Mouse (Mus musculus): ENCODE measurements around the gene Rtn4r. TPM values are rescaled to one million over a fixed set of nuclear protein-coding genes. Genes with fewer than 3 reads are reported as not detected.

The Rtn4r gene
- total and polyA plus RNA-seq, 2 experiments from 2014 or later: 23.1 to 55.7 TPM

- ATAC-seq (no peak), DNase-seq (ENCODE audit: low spot score) (no peak)
- Histone ChIP-seq H3K9me3 (ENCODE audit: low read length) (no peaks in the 10 kb centered on the region), H3K27ac (no peak overlapping the region), H3K4me2 (ENCODE audit: low read depth, low read length) (no peak overlapping the region), H3K4me3 (ENCODE audit: low read length) (no peak overlapping the region), H3K4me1 (ENCODE audit: insufficient read depth, low read length) (0 out of 2 replicates have a peak, but pooled peaks cover 4% of the 10 kb centered on the region), H3K36me3 (ENCODE audit: insufficient read depth, low read length) (no peaks in the 10 kb centered on the region), H3K27me3 (ENCODE audit: insufficient read depth, low read length) (no peaks in the 10 kb centered on the region), H3K9ac (replicated peaks; ENCODE audit: low read length) (no peak overlapping the region)
- TF ChIP-seq CTCF (IDR thresholded peaks at IDR 0.05; ENCODE audit: low read depth): no peak
- 51% methylated on average over 11 of the region's 11 CpGs for WGBS
Measured at GRCm38 (mm10) chr16:18173788-18174187, 46.3 kb downstream of the Rtn4r start.

DNA sequence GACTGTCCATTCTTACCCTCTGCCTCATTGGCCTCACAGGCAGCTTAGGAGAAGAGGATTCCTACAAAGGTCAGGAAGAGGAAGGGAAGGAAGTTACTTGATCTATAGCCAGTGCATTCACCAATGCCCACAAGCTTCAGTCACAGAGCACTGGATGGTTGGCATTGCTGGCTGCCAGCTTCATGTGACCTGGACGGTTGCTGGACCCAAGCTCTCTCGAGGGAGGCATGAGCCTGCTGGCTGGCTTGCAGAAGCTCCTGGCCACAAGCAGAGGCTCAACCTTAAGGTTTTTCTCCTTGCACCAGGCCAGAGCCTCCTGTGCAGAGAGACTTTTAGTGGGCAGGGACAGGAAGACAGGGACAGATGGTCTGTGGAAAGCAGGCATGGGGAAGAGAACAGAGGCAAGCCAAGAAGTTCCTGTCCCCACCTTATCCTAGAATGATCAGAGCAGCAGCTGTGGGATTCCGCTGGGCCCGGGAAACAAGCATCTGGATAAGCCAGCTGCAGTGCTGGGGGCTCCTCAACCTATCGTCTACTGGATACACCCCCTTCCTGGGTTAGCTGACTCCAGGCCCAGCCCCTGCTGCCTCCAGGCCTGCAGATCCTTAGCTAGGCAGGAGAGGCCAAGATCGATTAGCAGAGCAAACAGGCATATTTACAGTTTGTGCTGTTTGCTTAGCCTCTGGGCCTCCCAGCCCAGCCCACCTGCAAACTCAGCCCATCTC is 48.5 kb downstream of the Rtn4r start:
- H3K4me3 ChIP-seq (ENCODE audit: low read length): no peak overlapping the region
- no peaks in the 10 kb centered on the region for H3K36me3 ChIP-seq (ENCODE audit: insufficient read depth, low read length)
- 0 out of 2 replicates have a peak, but pooled peaks cover 4% of the 10 kb centered on the region for H3K4me1 ChIP-seq (ENCODE audit: insufficient read depth, low read length)
- ATAC-seq (no peak), DNase-seq (ENCODE audit: low spot score) (no peak)
- H3K9ac ChIP-seq (replicated peaks; ENCODE audit: low read length): no peak overlapping the region
- no peak for TF ChIP-seq CTCF (IDR thresholded peaks at IDR 0.05; ENCODE audit: low read depth)
- no peaks in the 10 kb centered on the region for H3K9me3 ChIP-seq (ENCODE audit: low read length)
- H3K4me2 ChIP-seq (ENCODE audit: low read depth, low read length): no peak overlapping the region
- WGBS: 60% methylated on average over 6 of the region's 6 CpGs
- H3K27ac ChIP-seq: no peak overlapping the region
- H3K27me3 ChIP-seq (ENCODE audit: insufficient read depth, low read length): no peaks in the 10 kb centered on the region

GRCm38 (mm10) chr16:18176758-18177157 is 49.3 kb downstream of the Rtn4r start:
- TF ChIP-seq CTCF (IDR thresholded peaks at IDR 0.05; ENCODE audit: low read depth): 0 out of 2 replicates have a peak, but pooled peaks have one; percentile 16
- DNase-seq (ENCODE audit: low spot score) (no peak), ATAC-seq (no peak)
- Histone ChIP-seq H3K4me3 (ENCODE audit: low read length) (no peak overlapping the region), H3K36me3 (ENCODE audit: insufficient read depth, low read length) (no peaks in the 10 kb centered on the region), H3K9me3 (ENCODE audit: low read length) (no peaks in the 10 kb centered on the region), H3K27me3 (ENCODE audit: insufficient read depth, low read length) (no peaks in the 10 kb centered on the region), H3K4me1 (ENCODE audit: insufficient read depth, low read length) (0 out of 2 replicates have a peak, but pooled peaks cover 4% of the 10 kb centered on the region), H3K9ac (replicated peaks; ENCODE audit: low read length) (no peak overlapping the region), H3K27ac (no peak overlapping the region), H3K4me2 (ENCODE audit: low read depth, low read length) (no peak overlapping the region)
- 74% methylated on average over 4 of the region's 4 CpGs for WGBS

GRCm38 (mm10) chr16:18179591-18179990 is 52.1 kb downstream of the Rtn4r start:
- WGBS: 31% methylated on average over 2 of the region's 2 CpGs
- no peak overlapping the region for H3K4me2 ChIP-seq (ENCODE audit: low read depth, low read length)
- no peak overlapping the region for H3K4me3 ChIP-seq (ENCODE audit: low read length)
- H3K36me3 ChIP-seq (ENCODE audit: insufficient read depth, low read length): no peaks in the 10 kb centered on the region
- DNase-seq (ENCODE audit: low spot score) (no peak), ATAC-seq (no peak)
- H3K4me1 ChIP-seq (ENCODE audit: insufficient read depth, low read length): no peaks in the 10 kb centered on the region
- no peaks in the 10 kb centered on the region for H3K27me3 ChIP-seq (ENCODE audit: insufficient read depth, low read length)
- H3K9ac ChIP-seq (replicated peaks; ENCODE audit: low read length): no peak overlapping the region
- no peaks in the 10 kb centered on the region for H3K9me3 ChIP-seq (ENCODE audit: low read length)
- no peak overlapping the region for H3K27ac ChIP-seq
- TF ChIP-seq CTCF (IDR thresholded peaks at IDR 0.05; ENCODE audit: low read depth): no peak

DNA sequence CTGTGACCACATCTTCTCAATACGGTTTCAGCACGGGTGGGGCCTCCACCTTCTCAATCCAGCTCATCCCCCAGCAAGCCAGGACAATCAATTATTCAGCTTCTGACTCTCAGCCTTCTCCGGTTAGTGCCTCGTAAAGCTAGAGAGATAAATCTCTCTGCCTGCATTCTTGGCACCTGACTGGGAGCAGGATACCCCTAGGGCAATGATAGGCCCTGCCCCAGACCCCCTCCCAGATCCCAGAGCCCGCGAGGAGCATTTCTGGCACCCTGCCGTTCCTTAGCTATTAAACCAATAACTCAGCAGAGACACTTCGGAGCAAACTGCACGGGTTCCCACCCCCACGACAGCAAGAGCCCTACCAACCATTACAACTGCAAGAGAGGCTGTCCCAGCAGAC is 54.0 kb downstream of the Rtn4r start:
- Histone ChIP-seq H3K27ac (no peak overlapping the region), H3K4me2 (ENCODE audit: low read depth, low read length) (no peak overlapping the region), H3K36me3 (ENCODE audit: insufficient read depth, low read length) (no peaks in the 10 kb centered on the region), H3K27me3 (ENCODE audit: insufficient read depth, low read length) (no peaks in the 10 kb centered on the region), H3K4me1 (ENCODE audit: insufficient read depth, low read length) (no peaks in the 10 kb centered on the region), H3K9ac (replicated peaks; ENCODE audit: low read length) (no peak overlapping the region), H3K4me3 (ENCODE audit: low read length) (no peak overlapping the region), H3K9me3 (ENCODE audit: low read length) (no peaks in the 10 kb centered on the region)
- no peak for TF ChIP-seq CTCF (IDR thresholded peaks at IDR 0.05; ENCODE audit: low read depth)
- ATAC-seq: no peak
- no peak for DNase-seq (ENCODE audit: low spot score)
- 38% methylated on average over 10 of the region's 10 CpGs for WGBS

DNA sequence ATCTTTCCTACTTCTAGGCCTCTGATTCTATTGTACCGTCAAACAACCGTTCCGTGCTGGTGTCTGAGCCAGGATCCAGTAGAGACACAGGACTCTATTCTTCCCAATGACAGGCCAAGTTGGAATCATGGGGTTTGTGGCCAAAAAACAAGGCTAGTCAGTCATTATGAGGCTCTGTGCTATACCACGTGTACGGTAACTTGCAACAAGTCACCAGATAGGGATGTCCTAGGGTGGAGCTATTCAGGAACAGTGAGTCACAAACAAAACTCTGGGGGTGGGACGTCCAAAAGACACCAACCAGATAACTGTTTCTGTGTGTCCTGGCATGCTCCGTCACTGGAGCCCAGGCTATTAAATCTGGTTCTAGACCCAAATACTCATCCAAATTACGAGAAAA is 55.3 kb downstream of the Rtn4r start:
- Histone ChIP-seq H3K4me1 (ENCODE audit: insufficient read depth, low read length) (no peaks in the 10 kb centered on the region), H3K4me3 (ENCODE audit: low read length) (no peak overlapping the region), H3K4me2 (ENCODE audit: low read depth, low read length) (no peak overlapping the region), H3K36me3 (ENCODE audit: insufficient read depth, low read length) (no peaks in the 10 kb centered on the region), H3K27ac (no peak overlapping the region), H3K9ac (replicated peaks; ENCODE audit: low read length) (no peak overlapping the region), H3K27me3 (ENCODE audit: insufficient read depth, low read length) (no peaks in the 10 kb centered on the region), H3K9me3 (ENCODE audit: low read length) (no peaks in the 10 kb centered on the region)
- WGBS: 74% methylated on average over 8 of the region's 8 CpGs
- DNase-seq (ENCODE audit: low spot score) (no peak), ATAC-seq (no peak)
- TF ChIP-seq CTCF (IDR thresholded peaks at IDR 0.05; ENCODE audit: low read depth): no peak

GRCm38 (mm10) chr16:18185715-18186449 is 58.4 kb downstream of the Rtn4r start:
- no peak for ATAC-seq

More at GRCm38 (mm10) chr16:18185715-18186449, 58.4 kb downstream of the Rtn4r start:
- no peak for DNase-seq (ENCODE audit: low spot score)
- H3K9ac ChIP-seq (replicated peaks; ENCODE audit: low read length): no peak overlapping the region
- 85% methylated on average over 8 of the region's 8 CpGs for WGBS
- no peak overlapping the region for H3K4me2 ChIP-seq (ENCODE audit: low read depth, low read length)
- no peak for TF ChIP-seq CTCF (IDR thresholded peaks at IDR 0.05; ENCODE audit: low read depth)
- H3K4me3 ChIP-seq (ENCODE audit: low read length): no peak overlapping the region
- no peaks in the 10 kb centered on the region for H3K9me3 ChIP-seq (ENCODE audit: low read length)
- no peaks in the 10 kb centered on the region for H3K4me1 ChIP-seq (ENCODE audit: insufficient read depth, low read length)
- no peak overlapping the region for H3K27ac ChIP-seq
- H3K36me3 ChIP-seq (ENCODE audit: insufficient read depth, low read length): no peaks in the 10 kb centered on the region
- H3K27me3 ChIP-seq (ENCODE audit: insufficient read depth, low read length): no peaks in the 10 kb centered on the region
